Mouse (Mus musculus): ENCODE measurements around the gene Fhl3.
"Not testable (repeated sequence)": the region's sequence is repeated elsewhere in the genome, so short reads cannot be mapped to it uniquely, and the experiment has no call there.

Fhl3 gene

GRCm38 (mm10) chr4:124683474-124683873 lies 17.0 kb upstream of the Fhl3 start:
- no peak for DNase-seq (ENCODE audit: low read depth)

- DNase-seq (ENCODE audit: low read depth) = no peak
Measured at GRCm38 (mm10) chr4:124685004-124685403, 15.5 kb upstream of the Fhl3 start.

GRCm38 (mm10) chr4:124685453-124685852 lies 15.0 kb upstream of the Fhl3 start:
- DNase-seq (ENCODE audit: low read depth) = no peak

GRCm38 (mm10) chr4:124685897-124686402 lies 14.6 kb upstream of the Fhl3 start:
- no peak for DNase-seq (ENCODE audit: low read depth)

GRCm38 (mm10) chr4:124691455-124691854 lies 9.0 kb upstream of the Fhl3 start:
- DNase-seq (ENCODE audit: low read depth) = no peak

GRCm38 (mm10) chr4:124692416-124692861 lies 8.1 kb upstream of the Fhl3 start:
- no peak for DNase-seq (ENCODE audit: low read depth)

DNA sequence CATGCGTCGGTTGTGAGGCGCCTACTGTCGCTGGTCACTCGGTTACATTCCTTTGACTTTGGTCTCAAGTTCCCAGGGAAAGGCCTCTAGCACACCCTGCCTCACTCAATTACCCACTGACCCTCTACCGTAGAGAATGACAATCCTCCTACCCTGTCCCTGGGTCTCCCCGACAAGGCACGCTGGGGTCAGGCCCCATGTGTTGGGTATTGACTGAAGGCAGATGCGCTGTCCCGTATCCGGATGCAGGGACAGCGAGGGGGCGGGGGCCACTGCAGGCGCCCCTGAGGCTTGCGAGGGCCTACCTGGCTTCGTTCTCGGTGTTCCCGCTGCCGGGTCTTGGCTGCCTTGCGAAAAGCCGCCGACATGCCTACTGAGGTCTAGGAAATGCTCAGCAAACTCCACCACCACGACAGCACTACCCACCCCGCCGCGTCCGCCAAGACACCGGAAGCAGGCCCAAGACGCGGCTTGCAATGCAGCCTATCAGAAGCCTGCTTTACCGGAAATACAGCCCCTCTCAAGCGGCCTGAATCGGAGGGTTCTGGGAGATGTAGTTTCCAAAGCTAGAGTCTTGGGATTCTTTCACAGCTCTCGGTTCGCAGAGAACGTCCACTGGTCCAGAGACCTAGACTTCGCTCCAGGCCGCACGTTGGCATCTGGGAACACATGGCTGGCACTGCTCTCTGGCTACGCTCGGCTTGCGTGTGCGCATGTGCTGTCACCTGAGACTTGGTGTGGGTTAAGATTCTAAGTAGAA lies 7.2 kb upstream of the Fhl3 start, which contains the start of gene Utp11:
Utp11 (minus strand) TSS at position 466 of the 760 bp plus-strand sequence.
- peak; percentile 85 for DNase-seq (ENCODE audit: low read depth)

GRCm38 (mm10) chr4:124694572-124694971 lies 5.9 kb upstream of the Fhl3 start:
- DNase-seq (ENCODE audit: low read depth) = no peak

DNA sequence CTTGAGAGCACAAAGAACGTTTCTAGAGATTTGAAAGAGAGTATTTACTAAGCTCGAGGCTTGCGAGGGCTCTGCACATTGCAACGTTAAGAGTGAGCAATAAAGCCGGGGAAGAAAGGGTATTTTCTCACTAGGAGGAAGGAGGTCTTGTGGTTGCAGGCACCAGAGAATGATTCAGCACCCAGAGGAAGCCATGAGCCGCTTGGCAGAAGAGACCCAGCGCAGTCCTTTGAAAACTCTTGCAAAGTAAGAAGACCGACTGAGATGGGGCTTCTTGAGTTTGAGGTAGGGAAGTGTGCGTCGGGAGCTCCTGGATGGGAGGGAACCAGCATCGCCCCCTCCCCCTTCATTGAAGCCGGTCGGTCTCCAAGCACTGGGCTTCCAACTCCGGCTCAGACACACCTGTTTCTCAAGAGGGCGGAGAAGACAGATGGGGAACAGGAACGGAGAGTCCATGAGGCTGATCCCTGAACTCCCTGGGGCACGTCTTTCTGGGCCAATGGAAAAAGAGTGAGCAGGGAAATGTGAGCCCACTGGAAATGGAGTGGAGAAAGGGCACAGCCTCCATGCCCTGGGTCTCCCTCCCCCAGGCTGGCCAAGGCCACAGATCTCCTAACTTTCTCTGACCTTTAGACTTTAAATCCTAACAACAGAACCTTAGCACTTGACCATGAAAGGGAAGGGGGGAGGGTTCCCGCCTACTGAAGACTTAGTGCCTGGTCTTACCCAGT lies 4.5 kb upstream of the Fhl3 start:
- DNase-seq (ENCODE audit: low read depth) = no peak

- no peak for DNase-seq (ENCODE audit: low read depth)
Measured at GRCm38 (mm10) chr4:124699791-124700190, 710 bp upstream of the Fhl3 start.

DNA sequence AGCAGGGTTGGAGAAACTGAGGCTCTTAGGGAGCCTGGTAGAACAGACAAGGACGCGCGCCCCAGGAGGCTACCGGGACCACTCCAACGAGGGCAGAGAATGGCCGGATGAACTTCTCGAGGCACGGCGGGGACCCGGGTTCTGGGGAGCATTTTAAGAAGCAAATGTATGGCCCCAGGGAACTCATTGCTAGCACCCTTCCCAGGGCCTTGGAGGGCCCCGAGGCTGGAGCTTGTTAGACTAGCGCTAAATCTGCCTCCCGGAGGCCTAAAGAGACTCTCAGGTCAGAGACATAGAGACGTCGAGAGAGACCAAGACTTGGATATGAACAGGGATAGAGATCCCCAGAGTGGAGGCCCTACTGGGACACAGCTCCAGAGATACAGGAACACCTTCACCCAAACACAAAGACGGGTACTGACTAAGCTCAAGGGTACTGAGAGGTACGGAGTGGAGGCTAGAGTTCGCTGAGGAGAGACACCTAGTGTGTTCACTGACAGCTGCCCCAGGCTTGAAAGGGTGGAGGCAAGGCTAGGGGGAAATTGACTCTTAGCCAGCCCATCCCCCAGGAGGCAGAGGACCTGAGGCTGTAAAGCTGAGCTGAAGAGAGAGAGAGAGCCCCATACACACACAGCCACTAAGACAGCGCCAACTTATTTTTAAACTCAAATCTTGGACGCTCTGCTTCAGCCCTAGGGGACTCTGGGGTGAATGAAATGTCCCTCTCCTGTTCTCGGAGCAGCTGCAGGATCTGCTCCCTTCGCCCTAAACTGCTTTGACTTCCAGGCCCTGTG lies 748 bp downstream of the Fhl3 start:
- DNase-seq (ENCODE audit: low read depth) = no peak

GRCm38 (mm10) chr4:124701916-124702315 lies 1.4 kb downstream of the Fhl3 start:
- DNase-seq (ENCODE audit: low read depth) = no peak

DNA sequence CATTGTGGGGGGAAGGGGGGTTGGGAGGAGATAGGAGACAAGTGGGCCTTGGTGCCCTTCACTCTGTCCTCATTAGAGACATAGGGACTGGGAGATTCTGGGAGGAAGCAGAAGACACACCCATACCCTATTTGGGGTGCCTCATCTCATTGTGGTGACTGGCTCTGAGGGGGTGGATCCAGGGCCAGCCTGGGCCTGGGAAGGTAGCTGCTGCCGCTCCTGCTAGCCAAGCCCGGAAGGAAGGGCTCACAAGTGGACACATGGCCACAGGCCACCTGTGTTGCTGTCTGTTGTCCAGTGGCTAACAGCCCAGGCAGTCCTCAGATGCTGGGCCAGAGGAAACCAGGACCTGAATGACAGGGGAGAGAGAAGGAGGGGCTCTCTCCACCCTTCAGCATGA lies 2.9 kb downstream of the Fhl3 start:
- no peak for DNase-seq (ENCODE audit: low read depth)

GRCm38 (mm10) chr4:124703881-124704796 lies 3.6 kb downstream of the Fhl3 start:
- DNase-seq (ENCODE audit: low read depth) = no peak

- no peak for DNase-seq (ENCODE audit: low read depth)
Measured at GRCm38 (mm10) chr4:124704797-124705474, 4.4 kb downstream of the Fhl3 start.

- DNase-seq (ENCODE audit: low read depth) = no peak
Measured at GRCm38 (mm10) chr4:124705661-124706269, 5.3 kb downstream of the Fhl3 start.

DNA sequence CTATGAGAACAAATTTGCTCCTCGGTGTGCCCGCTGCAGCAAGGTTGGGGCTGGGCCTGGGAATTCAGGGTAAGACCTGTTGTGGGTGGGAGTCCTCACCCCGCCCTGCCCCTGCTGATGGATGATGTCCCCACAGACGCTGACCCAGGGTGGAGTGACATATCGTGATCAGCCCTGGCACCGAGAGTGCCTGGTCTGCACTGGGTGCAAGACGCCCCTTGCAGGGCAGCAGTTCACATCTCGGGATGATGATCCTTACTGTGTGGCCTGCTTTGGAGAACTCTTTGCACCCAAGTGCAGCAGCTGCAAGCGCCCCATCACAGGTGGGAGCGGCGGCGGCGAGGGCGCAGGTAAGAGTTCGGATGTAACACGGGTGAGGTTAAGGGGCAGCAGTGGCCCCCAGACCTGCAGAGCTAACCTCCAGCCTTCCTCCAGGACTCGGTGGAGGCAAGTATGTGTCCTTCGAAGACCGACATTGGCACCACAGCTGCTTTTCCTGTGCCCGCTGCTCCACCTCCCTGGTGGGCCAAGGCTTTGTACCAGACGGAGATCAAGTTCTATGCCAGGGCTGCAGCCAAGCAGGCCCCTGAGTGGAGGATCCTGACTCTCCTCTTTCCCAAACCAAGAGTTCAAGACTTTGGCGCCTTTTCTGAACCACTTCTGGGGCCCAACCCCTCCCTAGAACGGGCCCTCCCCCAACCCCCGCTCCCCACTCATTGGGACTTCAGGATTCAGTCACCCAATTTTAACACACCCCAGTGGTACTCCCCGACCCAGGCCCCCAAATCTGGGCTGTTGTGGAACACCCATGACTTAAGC lies 7.1 kb downstream of the Fhl3 start:
- not testable (repeated sequence) for DNase-seq (ENCODE audit: low read depth)

GRCm38 (mm10) chr4:124708200-124708517 lies 7.7 kb downstream of the Fhl3 start:
- DNase-seq (ENCODE audit: low read depth) = not testable (repeated sequence)

All from c-Kit-positive CD71-positive TER-119-negative erythroid progenitor cells, embryonic 14.5 days (primary cell).